Mouse (Mus musculus) thymus, postnatal 4 days (tissue): ENCODE data around the gene Nckap1.

Experiments
- DNase-seq: peaks from one replicate; pipeline ENCODE4 v3.0.0; 2021

Nckap1 gene

GRCm38 (mm10) chr2:80581043-80581711 is at the start of gene Nckap1:
Gene Nckap1, minus strand, starts transcription at chr2:80581380.
- DNase-seq, result peak; percentile 92

- no peak for DNase-seq
Measured at GRCm38 (mm10) chr2:80624523-80624922, 43.3 kb upstream of the Nckap1 start.

GRCm38 (mm10) chr2:80621921-80622320 is 40.7 kb upstream of the Nckap1 start:
- DNase-seq, result no peak

GRCm38 (mm10) chr2:80618991-80619390 is 37.8 kb upstream of the Nckap1 start:
- DNase-seq, result no peak

- DNase-seq, result peak; percentile 93
Measured at GRCm38 (mm10) chr2:80616854-80617737, 35.9 kb upstream of the Nckap1 start, which contains the start of the genes Dusp19 and Nup35. Gene Dusp19, plus strand, starts transcription at chr2:80617045. Gene Nup35, plus strand, starts transcription at chr2:80617236.

GRCm38 (mm10) chr2:80612796-80613195 is 31.6 kb upstream of the Nckap1 start:
- no peak for DNase-seq

- no peak for DNase-seq
Measured at GRCm38 (mm10) chr2:80612286-80612685, 31.1 kb upstream of the Nckap1 start.

GRCm38 (mm10) chr2:80603771-80604426 is 22.7 kb upstream of the Nckap1 start:
- DNase-seq, result no peak

- no peak for DNase-seq
Measured at GRCm38 (mm10) chr2:80602756-80603155, 21.6 kb upstream of the Nckap1 start.

GRCm38 (mm10) chr2:80600611-80601010 is 19.4 kb upstream of the Nckap1 start:
- no peak for DNase-seq

- DNase-seq, result no peak
Measured at GRCm38 (mm10) chr2:80599850-80600249, 18.7 kb upstream of the Nckap1 start.

GRCm38 (mm10) chr2:80596960-80597359 is 15.8 kb upstream of the Nckap1 start:
- no peak for DNase-seq

GRCm38 (mm10) chr2:80594215-80594918 is 13.2 kb upstream of the Nckap1 start:
- DNase-seq, result no peak

GRCm38 (mm10) chr2:80582356-80582755 is 1.2 kb upstream of the Nckap1 start:
- no peak for DNase-seq

GRCm38 (mm10) chr2:80580311-80580961 is 744 bp downstream of the Nckap1 start:
- no peak for DNase-seq

GRCm38 (mm10) chr2:80579253-80579891 is 1.8 kb downstream of the Nckap1 start:
- DNase-seq, result no peak

GRCm38 (mm10) chr2:80577286-80577685 is 3.9 kb downstream of the Nckap1 start:
- DNase-seq, result no peak

- DNase-seq, result no peak
Measured at GRCm38 (mm10) chr2:80570656-80571055, 10.5 kb downstream of the Nckap1 start.

GRCm38 (mm10) chr2:80567411-80567810 is 13.8 kb downstream of the Nckap1 start:
- no peak for DNase-seq

- DNase-seq, result no peak
Measured at GRCm38 (mm10) chr2:80562253-80562652, 18.9 kb downstream of the Nckap1 start.

GRCm38 (mm10) chr2:80561478-80561877 is 19.7 kb downstream of the Nckap1 start:
- DNase-seq, result no peak

GRCm38 (mm10) chr2:80560773-80561172 is 20.4 kb downstream of the Nckap1 start:
- no peak for DNase-seq
